Mouse (Mus musculus) bone marrow, adult 2 months (tissue): ENCODE results near the gene Zer1. TPM values are rescaled to one million over a fixed set of nuclear protein-coding genes. Genes with fewer than 3 reads are reported as not detected.
A peak's percentile ranks its signal among the peaks of the same experiment; 100 is the strongest.

Experiments
- H3K27ac ChIP-seq: fragments of 200-500 bp; 2 replicates; pipeline ENCODE4 v1.5.1; 2012; ENCODE audit warnings: low read depth, mild to moderate bottlenecking, control low read depth, inconsistent platforms, low read length; ENCODE audit not compliant: control insufficient read depth, poor library complexity, insufficient read depth
- H3K4me1 ChIP-seq: fragments of 200-500 bp; 2 replicates; pipeline ENCODE4 v1.6.1; 2011; ENCODE audit warnings: low read length; ENCODE audit not compliant: control insufficient read depth, insufficient read depth
- H3K4me3 ChIP-seq: fragments of 200-500 bp; replicated peaks from 2 replicates; pipeline ENCODE3; 2011; ENCODE audit warnings: mild to moderate bottlenecking, low read depth, low read length, control low read depth; ENCODE audit not compliant: control insufficient read depth
- CTCF ChIP-seq: fragments of 200-500 bp; IDR thresholded peaks from 2 replicates; pipeline ENCODE4 v1.5.1; 2011; ENCODE audit warnings: low read length, control low read depth; ENCODE audit not compliant: control insufficient read depth, insufficient read depth
- POLR2A ChIP-seq: fragments of 200-500 bp; IDR thresholded peaks from 2 replicates; pipeline ENCODE4 v1.6.1; 2011; ENCODE audit warnings: low read depth, mild to moderate bottlenecking, control low read depth, low read length, borderline replicate concordance; ENCODE audit not compliant: control insufficient read depth
- WGBS: fragments of 180-500 bp; shearing (Covaris S2); methylation state at CpG from one replicate; pipeline ENCODE4 v1.1.7; 2018; 5-methylcytosine and 5-hydroxymethylcytosine counted together
- polyA plus RNA-seq: library from polyadenylated mRNA; stranded (reverse); fragments of >200 nt; gene quantifications from 2 replicates; pipeline ENCODE4 v1.2.4, GENCODE M21; 2011; ENCODE audit warnings: low replicate concordance; ENCODE audit not compliant: missing spikeins, insufficient read depth, insufficient read length

The Zer1 gene
- polyA plus RNA-seq, 1 experiment, result 24.8 TPM

- Histone ChIP-seq H3K4me1 (no peaks in the 10 kb centered on the region), H3K4me3 (no peak overlapping the region), H3K27ac (no peak overlapping the region)
- 9% methylated on average over 10 of the region's 10 CpGs for WGBS
- TF ChIP-seq CTCF, result no peak
- TF ChIP-seq POLR2A, result no peak
Measured at GRCm38 (mm10) chr2:30078349-30078712, 46.1 kb downstream of the Zer1 start.

GRCm38 (mm10) chr2:30077502-30078348 is 46.7 kb downstream of the Zer1 start, which contains the start of gene Pkn3:
Gene Pkn3 (plus strand): TSS chr2:30077684.
- Histone ChIP-seq H3K4me1 (no peaks in the 10 kb centered on the region), H3K27ac (peak within 1 kb of the TSS; percentile 62), H3K4me3 (peak within 1 kb of the TSS; percentile 80)
- WGBS, result under 1% methylated on average over 53 of the region's 53 CpGs
- TF ChIP-seq POLR2A (peak; percentile 16; the same call in 1 of the 2 replicates), CTCF (peak; percentile 90)

GRCm38 (mm10) chr2:30076959-30077358 is 47.4 kb downstream of the Zer1 start:
- Histone ChIP-seq H3K4me1 (no peaks in the 10 kb centered on the region), H3K27ac (no peak overlapping the region; the same call in 1 of the 2 replicates), H3K4me3 (no peak overlapping the region)
- WGBS, result 53% methylated on average over 6 of the region's 6 CpGs
- no peak for TF ChIP-seq CTCF

DNA sequence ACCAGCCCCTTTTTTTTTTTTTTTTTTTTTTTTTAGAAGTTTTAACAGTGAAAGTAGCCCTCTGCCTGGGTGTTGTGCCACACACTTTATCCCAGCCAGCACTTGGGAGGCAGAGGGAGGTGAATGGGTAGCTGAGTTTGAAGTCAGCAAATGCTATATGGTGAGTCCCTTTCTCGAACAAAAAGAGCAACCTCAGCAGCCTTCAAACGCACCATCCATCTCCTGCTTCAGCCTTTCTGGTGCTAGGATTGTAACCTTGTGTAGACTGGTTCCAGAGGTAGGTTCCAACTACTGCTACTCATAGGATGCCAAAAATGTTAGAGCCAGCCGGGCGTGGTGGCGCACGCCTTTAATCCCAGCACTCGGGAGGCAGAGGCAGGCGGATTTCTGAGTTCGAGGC is 47.9 kb downstream of the Zer1 start:
- 90% methylated on average over 9 of the region's 9 CpGs for WGBS
- no peak for TF ChIP-seq CTCF
- TF ChIP-seq POLR2A, result no peak
- Histone ChIP-seq H3K27ac (no peak overlapping the region), H3K4me1 (no peaks in the 10 kb centered on the region), H3K4me3 (no peak overlapping the region)

GRCm38 (mm10) chr2:30075625-30076024 is 48.8 kb downstream of the Zer1 start:
- TF ChIP-seq POLR2A (no peak), CTCF (no peak)
- H3K4me1 ChIP-seq, result no peaks in the 10 kb centered on the region
- no peak overlapping the region for H3K4me3 ChIP-seq
- 81% methylated on average over 3 of the region's 3 CpGs for WGBS
- no peak overlapping the region for H3K27ac ChIP-seq

DNA sequence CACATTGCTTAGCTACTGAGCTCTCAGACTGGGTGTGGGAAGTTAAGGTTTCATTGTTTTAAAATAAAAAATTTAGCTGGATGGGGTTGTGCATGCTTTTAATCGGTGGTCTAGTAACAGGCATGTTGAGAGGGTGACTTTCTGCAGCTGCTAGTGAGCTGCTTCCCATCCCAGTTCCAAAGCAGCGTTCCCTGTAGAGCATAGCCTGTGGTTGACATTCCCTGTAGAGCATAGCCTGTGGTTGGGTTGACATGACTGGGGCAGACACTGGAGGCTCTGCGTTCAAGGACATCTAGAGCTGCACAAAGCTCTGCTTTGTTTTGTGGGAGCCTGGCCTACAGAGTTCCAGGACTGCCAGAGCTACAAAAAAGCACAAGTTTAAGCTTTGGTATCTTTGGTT is 51.1 kb downstream of the Zer1 start:
- Histone ChIP-seq H3K27ac (no peak overlapping the region), H3K4me3 (no peak overlapping the region), H3K4me1 (no peaks in the 10 kb centered on the region)
- 87% methylated on average over 3 of the region's 3 CpGs for WGBS
- no peak for TF ChIP-seq CTCF
- TF ChIP-seq POLR2A, result no peak

DNA sequence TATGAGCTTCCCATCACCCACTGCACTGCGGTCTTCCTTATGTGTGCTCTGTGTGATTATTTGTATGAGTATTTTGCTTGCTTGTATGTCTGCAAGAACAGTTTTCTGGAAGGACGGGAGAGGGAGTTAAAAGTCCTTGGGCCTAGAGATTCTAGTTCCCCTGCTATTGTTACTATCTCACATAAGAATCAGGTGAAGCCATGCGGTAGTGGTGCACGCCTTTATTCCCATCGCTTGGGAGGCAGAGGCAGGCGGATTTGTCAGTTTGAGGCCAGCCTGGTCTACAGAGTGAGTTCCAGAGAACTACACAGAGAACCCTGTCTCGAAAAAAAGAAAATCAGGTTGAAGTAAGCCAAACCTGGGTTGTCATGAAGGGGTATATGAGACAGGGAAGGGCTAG is 51.5 kb downstream of the Zer1 start:
- WGBS, result 80% methylated on average over 7 of the region's 7 CpGs

GRCm38 (mm10) chr2:30067962-30068361 is 56.4 kb downstream of the Zer1 start:
- peak overlapping the region; percentile 50 for H3K4me3 ChIP-seq
- TF ChIP-seq CTCF (no peak), POLR2A (no peak)
- H3K4me1 ChIP-seq, result peaks cover 2% of the 10 kb centered on the region; the same call in 1 of the 2 replicates
- H3K27ac ChIP-seq, result no peak overlapping the region
- WGBS, result 11% methylated on average over 7 of the region's 7 CpGs

More for the DNA sequence above, 51.5 kb downstream of the Zer1 start:
- TF ChIP-seq CTCF, result no peak
- TF ChIP-seq POLR2A, result no peak
- Histone ChIP-seq H3K4me3 (no peak overlapping the region), H3K4me1 (no peaks in the 10 kb centered on the region; the same call in 1 of the 2 replicates), H3K27ac (no peak overlapping the region)
